Mouse (Mus musculus) kidney, adult 2 months (tissue): Measurements from ENCODE around the gene Zfp592.

Experiments used
- CTCF ChIP-seq: fragments of 200-500 bp; conservative IDR thresholded peaks from 2 replicates; pipeline ENCODE4 v1.5.1; 2011; ENCODE audit warnings: low read depth, mild to moderate bottlenecking, control low read depth, low read length, moderate library complexity, mixed read lengths; ENCODE audit not compliant: insufficient read depth, insufficient read length
- POLR2A ChIP-seq: fragments of 200-500 bp; IDR thresholded peaks from one replicate; pipeline ENCODE4 v1.6.1; 2011; ENCODE audit warnings: low read depth, low read length, control low read depth

DNA sequence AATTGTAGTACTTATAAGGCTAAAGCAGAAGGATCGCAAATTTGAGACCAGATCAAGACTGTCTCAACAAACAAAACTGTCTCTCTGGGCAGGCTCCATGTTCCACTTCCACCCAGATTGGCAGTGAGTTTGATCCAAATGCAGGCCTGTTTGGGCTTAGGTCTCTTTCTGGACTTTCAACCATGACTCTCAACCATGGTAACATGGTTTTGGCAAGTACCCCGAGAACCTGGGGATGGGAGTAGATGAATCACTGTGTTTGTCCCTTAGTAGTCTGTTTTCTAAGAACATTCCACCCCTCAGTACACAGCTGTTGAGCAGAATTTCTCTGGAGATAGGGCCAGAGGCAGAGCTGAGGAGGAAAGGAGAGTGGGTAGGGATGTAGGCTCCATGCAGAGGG is 32.3 kb downstream of the Zfp592 start:
- no peak for TF ChIP-seq CTCF
- TF ChIP-seq POLR2A, result no peak
